Mouse (Mus musculus) stomach, postnatal 0 days (tissue): ENCODE data around the gene Nps.

Experiments
- CTCF ChIP-seq: IDR thresholded peaks from 2 replicates; pipeline ENCODE4 v1.5.1; 2016; ENCODE audit warnings: antibody characterized with exemption, low read depth, mild to moderate bottlenecking, moderate library complexity
- EP300 ChIP-seq: optimal IDR thresholded peaks from 2 replicates; pipeline ENCODE3; 2016; ENCODE audit warnings: antibody characterized with exemption

DNA sequence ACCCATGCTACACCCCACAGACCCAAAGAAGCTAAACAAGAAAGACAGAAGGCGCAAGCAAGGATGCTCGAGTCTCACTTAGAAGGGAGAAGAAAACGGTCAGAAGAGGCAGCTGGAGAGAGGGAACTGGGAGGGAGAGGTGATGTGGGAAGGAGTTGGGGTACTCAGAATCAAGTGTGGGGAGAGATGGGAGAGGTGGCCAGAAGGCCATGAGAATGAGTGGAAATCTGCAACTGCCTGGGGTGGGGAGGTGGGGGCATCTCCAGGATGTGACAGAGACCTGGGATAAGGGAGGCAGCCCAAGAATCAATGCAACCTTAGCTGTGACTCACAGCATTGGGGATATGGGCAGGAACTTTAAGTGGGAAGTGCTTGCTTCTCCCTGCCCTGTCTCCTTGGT, 31.5 kb downstream of the Nps start:
- no peak for TF ChIP-seq CTCF
- TF ChIP-seq EP300: no peak
